16 mouse cellular contexts compared by ENCODE assay signal in the genomic region with DNA sequence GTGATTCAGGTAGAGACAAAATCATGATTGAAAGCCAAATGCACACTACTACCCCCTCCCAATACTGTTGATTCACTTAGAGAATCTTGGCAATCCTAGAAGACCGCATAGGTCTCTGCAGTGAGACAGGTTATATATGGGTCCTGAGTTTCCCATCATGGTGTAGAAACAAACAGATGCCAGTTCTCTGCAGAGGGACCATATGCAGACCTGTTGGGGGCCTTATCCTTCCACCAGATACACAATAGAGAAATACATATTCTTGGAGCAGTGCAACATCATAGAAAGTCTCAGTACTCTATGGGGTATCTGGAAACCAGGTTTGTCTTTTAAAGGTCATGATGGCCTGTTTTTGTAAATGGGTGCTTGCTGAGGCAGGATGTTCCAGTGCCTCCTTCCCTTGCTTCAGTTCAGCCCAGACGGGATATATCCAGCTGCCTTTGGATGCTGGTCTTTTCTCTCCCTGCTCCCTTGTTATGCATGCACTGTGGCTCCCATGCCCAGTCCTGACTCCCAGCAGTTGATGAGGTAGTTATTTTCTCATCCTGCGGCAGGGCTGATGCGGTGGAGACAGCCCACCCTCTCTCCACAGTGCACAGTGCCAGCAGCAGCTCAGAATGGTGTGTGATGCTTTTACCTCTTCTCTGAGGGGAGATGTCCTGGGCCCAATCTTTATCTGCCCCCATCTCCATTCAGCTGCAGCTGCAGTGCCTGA. TPM values are rescaled to one million over a fixed set of nuclear protein-coding genes. Genes with fewer than 3 reads are reported as not detected.
A peak's percentile ranks its signal among the peaks of the same experiment; 100 is the strongest.
DNase-seq lines count a peak whose midpoint lies in the region; ATAC-seq and TF ChIP-seq lines count a peak whose summit lies in the region.
"Had no signal": no experiment of that assay in that cellular context is flagged by ENCODE, and none has a peak within 500 bp of the region (broad histone marks: within the 10 kb centered on the region; RNA-seq: fewer than 3 reads in every experiment).

No protein-coding gene starts in this region.

- H3K4me3 ChIP-seq in hindbrain, embryonic 13.5 days, result no peak overlapping the region
- H3K4me3 ChIP-seq in hindbrain, embryonic 10.5 days, result no peak overlapping the region
- H3K4me3 ChIP-seq in stomach, embryonic 14.5 days (ENCODE audit: low read depth, low read length), result no peak overlapping the region
- no peak overlapping the region for H3K4me3 ChIP-seq in stomach, postnatal 0 days (ENCODE audit: low read depth, low read length)
- no peak overlapping the region for H3K4me3 ChIP-seq in hindbrain, embryonic 16.5 days (ENCODE audit: low read length)
- H3K4me3 ChIP-seq: heart, embryonic 13.5 days; midbrain, embryonic 12.5 days; neural tube, embryonic 12.5 days had no signal

- 56% methylated on average over 4 of the region's 4 CpGs for WGBS in hindbrain, embryonic 13.5 days
- 85% methylated on average over 4 of the region's 4 CpGs for WGBS in hindbrain, embryonic 10.5 days
- WGBS in stomach, embryonic 14.5 days, result 76% methylated on average over 4 of the region's 4 CpGs
- WGBS in stomach, postnatal 0 days, result 65% methylated on average over 4 of the region's 4 CpGs
- 45% methylated on average over 4 of the region's 4 CpGs for WGBS in hindbrain, embryonic 16.5 days

- no peaks in the 10 kb centered on the region for H3K27me3 ChIP-seq in hindbrain, embryonic 13.5 days
- no peaks in the 10 kb centered on the region for H3K27me3 ChIP-seq in hindbrain, embryonic 10.5 days (ENCODE audit: insufficient read depth, poor library complexity, severe bottlenecking)
- no peaks in the 10 kb centered on the region for H3K27me3 ChIP-seq in stomach, embryonic 14.5 days (ENCODE audit: control insufficient read depth, insufficient read depth, low read length)
- H3K27me3 ChIP-seq in stomach, postnatal 0 days (ENCODE audit: control insufficient read depth, insufficient read depth, low read length), result no peaks in the 10 kb centered on the region
- no peaks in the 10 kb centered on the region for H3K27me3 ChIP-seq in hindbrain, embryonic 16.5 days (replicated peaks; ENCODE audit: control insufficient read depth, insufficient read depth, low read length)
- H3K27me3 ChIP-seq: heart, embryonic 13.5 days; midbrain, embryonic 12.5 days; neural tube, embryonic 12.5 days had no signal

- H3K9me3 ChIP-seq in hindbrain, embryonic 13.5 days, result no peaks in the 10 kb centered on the region
- no peaks in the 10 kb centered on the region for H3K9me3 ChIP-seq in hindbrain, embryonic 10.5 days
- H3K9me3 ChIP-seq in stomach, embryonic 14.5 days (ENCODE audit: control insufficient read depth, low read depth, low read length), result no peaks in the 10 kb centered on the region
- H3K9me3 ChIP-seq in stomach, postnatal 0 days (ENCODE audit: control insufficient read depth, low read length), result no peaks in the 10 kb centered on the region
- no peaks in the 10 kb centered on the region for H3K9me3 ChIP-seq in hindbrain, embryonic 16.5 days (ENCODE audit: control insufficient read depth, low read length)
- H3K9me3 ChIP-seq: heart, embryonic 13.5 days; midbrain, embryonic 12.5 days; neural tube, embryonic 12.5 days had no signal

- no peak overlapping the region for H3K4me2 ChIP-seq in hindbrain, embryonic 13.5 days
- H3K4me2 ChIP-seq in stomach, embryonic 14.5 days (replicated peaks; ENCODE audit: low read depth, low read length), result no peak overlapping the region
- H3K4me2 ChIP-seq in stomach, postnatal 0 days (replicated peaks; ENCODE audit: low read depth), result no peak overlapping the region
- no peak overlapping the region for H3K4me2 ChIP-seq in hindbrain, embryonic 16.5 days (ENCODE audit: low read length)
- H3K4me2 ChIP-seq: heart, embryonic 13.5 days; midbrain, embryonic 12.5 days; neural tube, embryonic 12.5 days had no signal

- H3K27ac ChIP-seq in hindbrain, embryonic 13.5 days, result peak overlapping the region; percentile 76
- no peak overlapping the region for H3K27ac ChIP-seq in hindbrain, embryonic 10.5 days
- H3K27ac ChIP-seq in stomach, embryonic 14.5 days (ENCODE audit: low read length), result no peak overlapping the region
- H3K27ac ChIP-seq in stomach, postnatal 0 days (replicated peaks), result no peak overlapping the region
- H3K27ac ChIP-seq in hindbrain, embryonic 16.5 days (ENCODE audit: low read depth, low read length), result peak overlapping the region; percentile 60; the same call in 1 of the 2 replicates
- H3K27ac ChIP-seq: heart, embryonic 13.5 days; midbrain, embryonic 12.5 days; neural tube, embryonic 12.5 days had no signal

- ATAC-seq in hindbrain, embryonic 13.5 days (ENCODE audit: low FRiP score), result peak; percentile 89
- ATAC-seq in stomach, embryonic 14.5 days (ENCODE audit: insufficient number of reproducible peaks, insufficient read depth, low FRiP score, low read depth), result peak; percentile 26; the same call in 1 of the 2 replicates
- no peak for ATAC-seq in stomach, postnatal 0 days (ENCODE audit: low FRiP score, low TSS enrichment)
- ATAC-seq in hindbrain, embryonic 16.5 days, result peak; percentile 90
- no peak for ATAC-seq in inflammation-experienced regulatory T-cells, adult 6 months
- ATAC-seq: CD4-positive, CD25-positive, alpha-beta regulatory T cell, adult 4 months had no signal

- no peak for TF ChIP-seq CTCF in stomach, postnatal 0 days (IDR thresholded peaks at IDR 0.05; ENCODE audit: low read depth)

- no peak for TF ChIP-seq EP300 in stomach, postnatal 0 days (optimal IDR thresholded peaks at IDR 0.05)

- H3K4me1 ChIP-seq in hindbrain, embryonic 13.5 days (replicated peaks), result peaks cover 12% of the 10 kb centered on the region
- H3K4me1 ChIP-seq in hindbrain, embryonic 10.5 days (replicated peaks), result no peaks in the 10 kb centered on the region
- peaks cover 9% of the 10 kb centered on the region for H3K4me1 ChIP-seq in stomach, embryonic 14.5 days (ENCODE audit: control insufficient read depth, insufficient read depth, low read length)
- no peaks in the 10 kb centered on the region for H3K4me1 ChIP-seq in stomach, postnatal 0 days (replicated peaks; ENCODE audit: control insufficient read depth, insufficient read depth)
- H3K4me1 ChIP-seq in hindbrain, embryonic 16.5 days (ENCODE audit: control insufficient read depth, insufficient read depth, low read depth, low read length), result peaks cover 6% of the 10 kb centered on the region; the same call in 1 of the 2 replicates
- H3K4me1 ChIP-seq: midbrain, embryonic 12.5 days; neural tube, embryonic 12.5 days had no signal

- no peaks in the 10 kb centered on the region for H3K36me3 ChIP-seq in hindbrain, embryonic 13.5 days
- H3K36me3 ChIP-seq in hindbrain, embryonic 10.5 days, result no peaks in the 10 kb centered on the region
- H3K36me3 ChIP-seq in stomach, embryonic 14.5 days (ENCODE audit: control insufficient read depth, insufficient read depth, low read length), result no peaks in the 10 kb centered on the region
- no peaks in the 10 kb centered on the region for H3K36me3 ChIP-seq in stomach, postnatal 0 days (ENCODE audit: control insufficient read depth, insufficient read depth, low read length)
- H3K36me3 ChIP-seq in hindbrain, embryonic 16.5 days (ENCODE audit: control insufficient read depth, insufficient read depth, low read length), result no peaks in the 10 kb centered on the region
- H3K36me3 ChIP-seq: heart, embryonic 13.5 days; midbrain, embryonic 12.5 days; neural tube, embryonic 12.5 days had no signal

- no peak for DNase-seq in hindbrain, embryonic 10.5 days (ENCODE audit: low spot score)
- DNase-seq in stomach, postnatal 0 days (ENCODE audit: low spot score), result no peak
- no peak for DNase-seq in heart, postnatal 36 days
- DNase-seq: adrenal gland, postnatal 10 days; kidney, adult 8-10 months; kidney, postnatal 36 days; lung, postnatal 14 days; retina, postnatal 1 day had no signal

- peak overlapping the region; percentile 35; the same call in 1 of the 2 replicates for H3K9ac ChIP-seq in hindbrain, embryonic 13.5 days
- no peak overlapping the region for H3K9ac ChIP-seq in stomach, embryonic 14.5 days (replicated peaks; ENCODE audit: low read depth, low read length)
- H3K9ac ChIP-seq in stomach, postnatal 0 days (ENCODE audit: low read length), result no peak overlapping the region
- no peak overlapping the region for H3K9ac ChIP-seq in hindbrain, embryonic 16.5 days (ENCODE audit: low read depth, low read length)
- H3K9ac ChIP-seq: heart, embryonic 13.5 days; midbrain, embryonic 12.5 days; neural tube, embryonic 12.5 days had no signal

- intact Hi-C loops in heart, postnatal 36 days (cut with DNase I), result no loop called here

RNA-seq across cellular contexts. Expression of a gene that starts 44.8 kb away (rescaled TPM):
- 126 and 132 TPM in 2 replicates for polyA plus RNA-seq in hindbrain, embryonic 13.5 days (2015; fragmentation: Nextera tagmentation; extraction: Ambion mirVana)
- 114 and 127 TPM in 2 replicates for polyA plus RNA-seq in hindbrain, embryonic 10.5 days (2016; fragmentation: Nextera tagmentation; extraction: Ambion mirVana)
- 77.9 and 83.1 TPM in 2 replicates for polyA plus RNA-seq in stomach, embryonic 14.5 days (2014; fragmentation: Nextera tagmentation; extraction: Ambion mirVana)
- 29.7 and 44.0 TPM in 2 replicates for polyA plus RNA-seq in stomach, postnatal 0 days (2015; fragmentation: Nextera tagmentation; extraction: Ambion mirVana)
- 94.1 and 104 TPM in 2 replicates for polyA plus RNA-seq in hindbrain, embryonic 16.5 days (2015; fragmentation: Nextera tagmentation; extraction: Ambion mirVana)
- polyA plus RNA-seq in inflammation-experienced regulatory T-cells, adult 6 months (2017; shearing (Covaris generic)), result 10 to 100 TPM; 16.8 to 25.5 (median 23.8) TPM
- 10 to 100 TPM; 71.7 to 75.8 TPM for total RNA-seq in heart, postnatal 36 days (2021)

Comparison
In these comparisons a context has a peak if more than half of its experiments do, and no peak if none do; other contexts are left out.
1. ATAC-seq: peak in hindbrain, embryonic 13.5 days (single experiment), stomach, embryonic 14.5 days (single experiment) and hindbrain, embryonic 16.5 days (single experiment); none in stomach, postnatal 0 days (single experiment) and inflammation-experienced regulatory T-cells, adult 6 months (single experiment).
2. H3K27ac ChIP-seq: peak in hindbrain, embryonic 13.5 days (single experiment) and hindbrain, embryonic 16.5 days (single experiment); none in hindbrain, embryonic 10.5 days (single experiment), stomach, embryonic 14.5 days (single experiment) and stomach, postnatal 0 days (single experiment).